ENCODE assay signal across 8 mouse cellular contexts in genomic region chr7:44670803-44671202, GRCm38 (mm10). TPM values are rescaled to one million over a fixed set of nuclear protein-coding genes. Genes with fewer than 3 reads are reported as not detected.
A peak's percentile ranks its signal among the peaks of the same experiment; 100 is the strongest.
DNase-seq lines count a peak whose midpoint lies in the region; ATAC-seq and TF ChIP-seq lines count a peak whose summit lies in the region.

TSS of gene Myh14 (minus strand) at chr7:44670843.

- H3K4me1 ChIP-seq in ES-E14 (ENCODE audit: control insufficient read depth in 2 of 2, insufficient read depth in 2 of 2, low read length in 2 of 2, poor library complexity in 1 of 2) = peaks cover 0 to 3% of the 10 kb centered on the region in 2 experiments; a peak in 2 of 4 replicates
- 0 out of 2 replicates have a peak, but pooled peaks cover 6% of the 10 kb centered on the region for H3K4me1 ChIP-seq in forebrain, postnatal 0 days (ENCODE audit: insufficient read depth)
- H3K4me1 ChIP-seq in liver, embryonic 14.5 days (replicated peaks; ENCODE audit: control insufficient read depth in 2 of 2, insufficient read depth in 2 of 2, low read length in 1 of 2) = peaks cover 0 to 4% of the 10 kb centered on the region in 2 experiments; a peak in 1 of 4 replicates
- 0 out of 2 replicates have a peak, but pooled peaks cover 9% of the 10 kb centered on the region for H3K4me1 ChIP-seq in neural tube, embryonic 12.5 days

- in situ Hi-C loops in ES-E14 (cut with MboI; ENCODE audit: low sequenced_read_pairs in 2 of 2, unreplicated experiment in 2 of 2) = no loop called here

- TF ChIP-seq EP300 in liver, embryonic 14.5 days (IDR thresholded peaks at IDR 0.05; ENCODE audit: low read depth) = no peak

- peak within 1 kb of the TSS; percentile 50 for H3K4me2 ChIP-seq in forebrain, postnatal 0 days (ENCODE audit: low read depth)
- H3K4me2 ChIP-seq in liver, embryonic 14.5 days (ENCODE audit: low read depth) = peak within 1 kb of the TSS; percentile 44
- H3K4me2 ChIP-seq in neural tube, embryonic 12.5 days (replicated peaks) = peak within 1 kb of the TSS; percentile 59

- 0 out of 2 replicates have a peak, but pooled peaks cover 4% of the 10 kb centered on the region for H3K27me3 ChIP-seq in forebrain, postnatal 0 days (ENCODE audit: insufficient read depth, low read length)
- peaks cover 7% of the 10 kb centered on the region for H3K27me3 ChIP-seq in liver, embryonic 14.5 days (ENCODE audit: control insufficient read depth, insufficient read depth, low read length)
- peaks cover 40% of the 10 kb centered on the region for H3K27me3 ChIP-seq in neural tube, embryonic 12.5 days (replicated peaks)

- intact Hi-C loops in heart, postnatal 25 days (cut with DNase I) = no loop called here

- peak; percentile 96 for ATAC-seq in forebrain, postnatal 0 days
- peak; percentile 78 for ATAC-seq in liver, embryonic 14.5 days (ENCODE audit: insufficient read depth)
- ATAC-seq in neural tube, embryonic 12.5 days (ENCODE audit: low FRiP score, low read depth) = peak; percentile 97

- peak; percentile 78 for DNase-seq in ES-E14 (ENCODE audit: low read depth, low spot score)
- DNase-seq in cerebellum, adult 8-10 months = peak; percentile 96
- peak; percentile 93 for DNase-seq in forebrain, postnatal 0 days
- DNase-seq in heart, postnatal 25 days (ENCODE audit: low spot score) = peak; percentile 74
- DNase-seq in large intestine, adult 2 months (ENCODE audit: low read depth, low spot score) = peak; percentile 88
- DNase-seq in liver, embryonic 14.5 days (ENCODE audit: low read depth in 3 of 3, low spot score in 3 of 3) = peak; percentile 17 to 36 (median 30)
- DNase-seq in testis, postnatal 14 days (ENCODE audit: low spot score) = peak; percentile 93

- no peak within 1 kb of the TSS for H3K9ac ChIP-seq in ES-E14 (ENCODE audit: insufficient read depth, low read depth, low read length, poor library complexity, severe bottlenecking)
- peak within 1 kb of the TSS; percentile 18; the same call in 1 of the 2 replicates for H3K9ac ChIP-seq in forebrain, postnatal 0 days
- H3K9ac ChIP-seq in liver, embryonic 14.5 days (replicated peaks) = no peak within 1 kb of the TSS
- 0 out of 2 replicates have a peak within 1 kb of the TSS, but pooled peaks have one; percentile 33 for H3K9ac ChIP-seq in neural tube, embryonic 12.5 days

- H3K4me3 ChIP-seq in ES-E14 (ENCODE audit: insufficient read depth in 1 of 2, low read depth in 1 of 2, low read length in 2 of 2, poor library complexity in 1 of 2, severe bottlenecking in 1 of 2) = peak within 1 kb of the TSS; percentile 21 to 54; a peak in 3 of 4 replicates
- H3K4me3 ChIP-seq in forebrain, postnatal 0 days (ENCODE audit: low read depth, low read length) = peak within 1 kb of the TSS; percentile 24
- no peak within 1 kb of the TSS for H3K4me3 ChIP-seq in liver, embryonic 14.5 days (ENCODE audit: insufficient read depth in 1 of 2, low read depth in 2 of 2, low read length in 2 of 2)
- H3K4me3 ChIP-seq in neural tube, embryonic 12.5 days = peak within 1 kb of the TSS; percentile 28

- 0% methylated on average over 23 of the region's 23 CpGs for WGBS in forebrain, postnatal 0 days
- WGBS in large intestine, adult 2 months = 3% methylated on average over 23 of the region's 23 CpGs
- 3% methylated on average over 23 of the region's 23 CpGs for WGBS in liver, embryonic 14.5 days (ENCODE audit: insufficient replicate concordance)
- WGBS in neural tube, embryonic 12.5 days = under 1% methylated on average over 23 of the region's 23 CpGs

- no peaks in the 10 kb centered on the region for H3K9me3 ChIP-seq in ES-E14 (ENCODE audit: control insufficient read depth, insufficient read depth, low read depth, low read length)
- no peaks in the 10 kb centered on the region for H3K9me3 ChIP-seq in forebrain, postnatal 0 days (ENCODE audit: low read length)
- no peaks in the 10 kb centered on the region for H3K9me3 ChIP-seq in liver, embryonic 14.5 days (ENCODE audit: control insufficient read depth, low read length)
- H3K9me3 ChIP-seq in neural tube, embryonic 12.5 days = peaks cover 10% of the 10 kb centered on the region

- TF ChIP-seq CTCF in forebrain, postnatal 0 days (IDR thresholded peaks at IDR 0.05; ENCODE audit: low read depth) = no peak
- no peak for TF ChIP-seq CTCF in liver, embryonic 14.5 days (IDR thresholded peaks at IDR 0.05; ENCODE audit: low read depth)

- no peak within 1 kb of the TSS for H3K27ac ChIP-seq in ES-E14 (ENCODE audit: insufficient read depth, low read depth, low read length, poor library complexity, severe bottlenecking)
- H3K27ac ChIP-seq in forebrain, postnatal 0 days (ENCODE audit: low read depth, low read length) = no peak within 1 kb of the TSS
- H3K27ac ChIP-seq in liver, embryonic 14.5 days = no peak within 1 kb of the TSS
- H3K27ac ChIP-seq in neural tube, embryonic 12.5 days = no peak within 1 kb of the TSS

- H3K36me3 ChIP-seq in ES-E14 (ENCODE audit: control insufficient read depth, insufficient read depth, low read length, poor library complexity, severe bottlenecking) = no peaks in the 10 kb centered on the region
- H3K36me3 ChIP-seq in forebrain, postnatal 0 days (ENCODE audit: insufficient read depth) = no peaks in the 10 kb centered on the region
- H3K36me3 ChIP-seq in liver, embryonic 14.5 days (replicated peaks; ENCODE audit: control insufficient read depth, insufficient read depth, low read depth) = no peaks in the 10 kb centered on the region
- no peaks in the 10 kb centered on the region for H3K36me3 ChIP-seq in neural tube, embryonic 12.5 days

TF ChIP-seq in ES-E14, 5 proteins besides CTCF, POLR2A, EP300 and RAD21:
- TF ChIP-seq MAFK (IDR thresholded peaks at IDR 0.05; ENCODE audit: insufficient read depth, low read depth, low read length) (no peak), ZNF384 (IDR thresholded peaks at IDR 0.05; ENCODE audit: low read depth, low read length) (no peak), CHD2 (IDR thresholded peaks at IDR 0.05; ENCODE audit: low read depth, low read length) (peak; percentile 55; the same call in 1 of the 2 replicates), HCFC1 (IDR thresholded peaks at IDR 0.05; ENCODE audit: borderline replicate concordance, insufficient read depth, low read length) (no peak)

RNA-seq across cellular contexts. Expression of gene Myh14, which starts in this region (rescaled TPM):
- 7.0 and 9.8 TPM in 2 replicates for total RNA-seq in ES-E14 (2012; rRNA removed)
- 4.5 and 11.9 TPM in 2 replicates for total RNA-seq in forebrain, postnatal 0 days (2014; rRNA removed)
- 2.9 and 4.2 TPM in 2 replicates for polyA plus RNA-seq in forebrain, postnatal 0 days (2015; fragmentation: Nextera tagmentation; extraction: Ambion mirVana)
- total RNA-seq in heart, postnatal 25 days (2021) = 10 to 100 TPM; 72.2 to 80.8 TPM
- polyA plus RNA-seq in large intestine, adult 2 months (2012; rRNA removed) = 163 and 237 TPM in 2 replicates
- polyA plus RNA-seq in liver, embryonic 14.5 days (2012; rRNA removed) = 0.15 and 0.75 TPM in 2 replicates
- 0.09 and 0.23 TPM in 2 replicates for polyA plus RNA-seq in liver, embryonic 14.5 days (2014; fragmentation: Nextera tagmentation; extraction: Ambion mirVana)
- polyA plus RNA-seq in neural tube, embryonic 12.5 days (2016; fragmentation: Nextera tagmentation; extraction: Ambion mirVana) = 2.5 and 3.4 TPM in 2 replicates

Comparison
In these comparisons a context has a peak if more than half of its experiments do, and no peak if none do; other contexts are left out.
1. RNA of gene Myh14 (polyA plus RNA-seq): 163 to 237 TPM in large intestine, adult 2 months; 2.9 to 4.2 TPM in forebrain, postnatal 0 days, 2.5 to 3.4 TPM in neural tube, embryonic 12.5 days and 0.09 to 0.75 TPM in liver, embryonic 14.5 days; every median in the first group is over 10 times any median in the second.
2. Peak in DNase-seq, ATAC-seq and H3K4me2 ChIP-seq in liver, embryonic 14.5 days; RNA of the gene not detected or under 1 TPM.
3. DNase-seq: peak in every context shown above with its lines; median percentile 96 in cerebellum, adult 8-10 months; 93 in forebrain, postnatal 0 days; 93 in testis, postnatal 14 days; 88 in large intestine, adult 2 months; 78 in ES-E14; 74 in heart, postnatal 25 days; 30 in liver, embryonic 14.5 days.
4. H3K4me3 ChIP-seq: peak in ES-E14 (2 of 2), forebrain, postnatal 0 days (single experiment) and neural tube, embryonic 12.5 days (single experiment); none in liver, embryonic 14.5 days (0 of 2).
5. H3K9ac ChIP-seq: peak in forebrain, postnatal 0 days (single experiment) and neural tube, embryonic 12.5 days (single experiment); none in ES-E14 (single experiment) and liver, embryonic 14.5 days (single experiment).
6. Peak in every context shown above with its lines, with median percentiles within 50 percentile points of each other: ATAC-seq and H3K4me2 ChIP-seq.